Mouse (Mus musculus): Measurements from ENCODE around the gene Itih5. TPM values are rescaled to one million over a fixed set of nuclear protein-coding genes. Genes with fewer than 3 reads are reported as not detected.

The Itih5 gene
- polyA plus RNA-seq, 1 experiment from 2014 or later = 15.6 TPM

- Histone ChIP-seq H3K36me3 (ENCODE audit: control insufficient read depth, insufficient read depth, low read length) (no peaks in the 10 kb centered on the region), H3K4me2 (replicated peaks; ENCODE audit: low read depth, low read length) (no peak overlapping the region), H3K27ac (ENCODE audit: low read length) (no peak overlapping the region), H3K9me3 (ENCODE audit: control insufficient read depth, low read depth, low read length) (no peaks in the 10 kb centered on the region), H3K27me3 (ENCODE audit: control insufficient read depth, insufficient read depth, low read length) (no peaks in the 10 kb centered on the region), H3K9ac (replicated peaks; ENCODE audit: low read depth, low read length) (no peak overlapping the region), H3K4me3 (ENCODE audit: low read depth, low read length) (no peak overlapping the region), H3K4me1 (ENCODE audit: control insufficient read depth, insufficient read depth, low read length) (no peaks in the 10 kb centered on the region)
- WGBS = 68% methylated on average over 1 of the region's 1 CpGs
- ATAC-seq (ENCODE audit: insufficient number of reproducible peaks, insufficient read depth, low FRiP score, low read depth) = no peak
These were observed 73.5 kb downstream of the Itih5 start for GRCm38 (mm10) chr2:10226907-10227306.

DNA sequence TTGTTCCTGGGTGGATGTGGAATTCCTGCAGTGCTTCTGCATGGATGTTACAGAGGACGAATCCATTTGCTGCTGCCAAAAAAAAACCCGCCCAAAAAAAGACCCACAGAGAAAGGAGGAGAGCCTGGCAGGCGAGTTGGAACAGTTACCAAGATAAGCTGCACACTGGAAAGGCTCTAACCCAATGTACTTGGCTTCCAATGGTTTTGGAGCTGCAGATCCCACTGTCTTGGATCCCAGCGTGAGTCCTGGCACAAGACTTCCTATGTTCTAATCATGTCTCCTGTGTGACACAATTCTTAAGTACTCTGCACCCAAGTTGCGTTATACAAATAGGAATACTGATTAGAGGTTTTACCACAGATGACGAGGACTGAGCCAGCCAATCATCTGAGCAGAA lies 78.6 kb downstream of the Itih5 start:
- no peaks in the 10 kb centered on the region for H3K27me3 ChIP-seq (ENCODE audit: control insufficient read depth, insufficient read depth, low read length)
- no peaks in the 10 kb centered on the region for H3K9me3 ChIP-seq (ENCODE audit: control insufficient read depth, low read depth, low read length)
- H3K36me3 ChIP-seq (ENCODE audit: control insufficient read depth, insufficient read depth, low read length) = no peaks in the 10 kb centered on the region
- no peak overlapping the region for H3K27ac ChIP-seq (ENCODE audit: low read length)
- no peak overlapping the region for H3K9ac ChIP-seq (replicated peaks; ENCODE audit: low read depth, low read length)
- no peak overlapping the region for H3K4me3 ChIP-seq (ENCODE audit: low read depth, low read length)
- WGBS = 67% methylated on average over 6 of the region's 6 CpGs
- ATAC-seq (ENCODE audit: insufficient number of reproducible peaks, insufficient read depth, low FRiP score, low read depth) = no peak
- no peaks in the 10 kb centered on the region for H3K4me1 ChIP-seq (ENCODE audit: control insufficient read depth, insufficient read depth, low read length)
- no peak overlapping the region for H3K4me2 ChIP-seq (replicated peaks; ENCODE audit: low read depth, low read length)

- 92% methylated on average over 2 of the region's 2 CpGs for WGBS
- H3K36me3 ChIP-seq (ENCODE audit: control insufficient read depth, insufficient read depth, low read length) = no peaks in the 10 kb centered on the region
- ATAC-seq (ENCODE audit: insufficient number of reproducible peaks, insufficient read depth, low FRiP score, low read depth) = no peak
- no peaks in the 10 kb centered on the region for H3K27me3 ChIP-seq (ENCODE audit: control insufficient read depth, insufficient read depth, low read length)
- H3K27ac ChIP-seq (ENCODE audit: low read length) = no peak overlapping the region
- no peaks in the 10 kb centered on the region for H3K9me3 ChIP-seq (ENCODE audit: control insufficient read depth, low read depth, low read length)
- H3K4me3 ChIP-seq (ENCODE audit: low read depth, low read length) = no peak overlapping the region
- H3K4me1 ChIP-seq (ENCODE audit: control insufficient read depth, insufficient read depth, low read length) = no peaks in the 10 kb centered on the region
- no peak overlapping the region for H3K4me2 ChIP-seq (replicated peaks; ENCODE audit: low read depth, low read length)
- no peak overlapping the region for H3K9ac ChIP-seq (replicated peaks; ENCODE audit: low read depth, low read length)
These were observed 83.2 kb downstream of the Itih5 start for GRCm38 (mm10) chr2:10236554-10236953.

DNA sequence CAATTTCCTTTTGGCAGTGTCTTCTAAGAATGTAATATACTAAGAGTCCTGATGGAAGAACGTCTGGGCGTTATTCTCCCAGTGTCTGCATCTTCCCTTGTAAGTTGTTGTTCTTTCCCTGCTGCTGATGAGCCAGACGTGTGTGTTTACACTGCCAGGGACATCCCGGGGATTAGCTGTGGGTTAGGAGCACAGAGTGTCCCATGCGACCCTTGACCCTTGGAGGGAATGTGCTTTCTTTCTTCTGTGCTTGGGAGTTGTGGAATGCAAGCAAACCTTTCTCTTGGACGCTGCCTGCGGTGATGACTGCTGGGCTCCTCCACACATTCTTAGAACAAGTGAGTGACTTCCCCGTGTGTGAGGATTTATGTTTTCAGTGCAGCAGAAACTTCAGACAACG lies 89.6 kb downstream of the Itih5 start:
- WGBS = 10% methylated on average over 9 of the region's 9 CpGs
- no peak for ATAC-seq (ENCODE audit: insufficient number of reproducible peaks, insufficient read depth, low FRiP score, low read depth)
- Histone ChIP-seq H3K9me3 (ENCODE audit: control insufficient read depth, low read depth, low read length) (no peaks in the 10 kb centered on the region), H3K27me3 (ENCODE audit: control insufficient read depth, insufficient read depth, low read length) (no peaks in the 10 kb centered on the region), H3K4me2 (replicated peaks; ENCODE audit: low read depth, low read length) (no peak overlapping the region), H3K27ac (ENCODE audit: low read length) (no peak overlapping the region), H3K9ac (replicated peaks; ENCODE audit: low read depth, low read length) (no peak overlapping the region), H3K4me3 (ENCODE audit: low read depth, low read length) (no peak overlapping the region), H3K36me3 (ENCODE audit: control insufficient read depth, insufficient read depth, low read length) (no peaks in the 10 kb centered on the region), H3K4me1 (ENCODE audit: control insufficient read depth, insufficient read depth, low read length) (no peaks in the 10 kb centered on the region)

- H3K36me3 ChIP-seq (ENCODE audit: control insufficient read depth, insufficient read depth, low read length) = no peaks in the 10 kb centered on the region
- no peak for ATAC-seq (ENCODE audit: insufficient number of reproducible peaks, insufficient read depth, low FRiP score, low read depth)
- WGBS = 84% methylated on average over 9 of the region's 9 CpGs
- H3K9me3 ChIP-seq (ENCODE audit: control insufficient read depth, low read depth, low read length) = no peaks in the 10 kb centered on the region
- no peaks in the 10 kb centered on the region for H3K27me3 ChIP-seq (ENCODE audit: control insufficient read depth, insufficient read depth, low read length)
- H3K4me1 ChIP-seq (ENCODE audit: control insufficient read depth, insufficient read depth, low read length) = no peaks in the 10 kb centered on the region
- no peak overlapping the region for H3K9ac ChIP-seq (replicated peaks; ENCODE audit: low read depth, low read length)
- H3K27ac ChIP-seq (ENCODE audit: low read length) = no peak overlapping the region
- no peak overlapping the region for H3K4me3 ChIP-seq (ENCODE audit: low read depth, low read length)
- no peak overlapping the region for H3K4me2 ChIP-seq (replicated peaks; ENCODE audit: low read depth, low read length)
These were observed 97.1 kb downstream of the Itih5 start for GRCm38 (mm10) chr2:10250441-10250840.

DNA sequence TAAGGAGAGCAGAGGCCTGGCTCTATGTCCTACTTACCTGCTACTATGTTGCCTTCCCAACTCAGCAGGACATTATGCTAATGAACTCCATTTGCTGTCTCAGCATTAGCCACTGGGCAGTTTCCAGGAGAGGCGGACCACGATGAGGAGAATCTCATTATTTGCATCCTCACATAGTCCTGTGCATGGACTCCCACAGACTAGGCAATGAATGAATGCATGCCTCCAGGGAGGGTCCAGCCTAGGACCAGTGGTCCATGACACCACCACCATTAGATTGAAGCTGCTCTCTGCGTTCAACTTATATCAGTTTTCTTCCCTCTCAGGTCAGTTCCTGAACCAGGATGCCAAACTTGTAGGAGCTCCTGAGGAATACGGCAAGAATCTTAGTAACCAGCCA lies 97.6 kb downstream of the Itih5 start:
- no peaks in the 10 kb centered on the region for H3K9me3 ChIP-seq (ENCODE audit: control insufficient read depth, low read depth, low read length)
- no peak overlapping the region for H3K4me2 ChIP-seq (replicated peaks; ENCODE audit: low read depth, low read length)
- WGBS = 89% methylated on average over 4 of the region's 4 CpGs
- no peak for ATAC-seq (ENCODE audit: insufficient number of reproducible peaks, insufficient read depth, low FRiP score, low read depth)
- no peak overlapping the region for H3K4me3 ChIP-seq (ENCODE audit: low read depth, low read length)
- H3K4me1 ChIP-seq (ENCODE audit: control insufficient read depth, insufficient read depth, low read length) = no peaks in the 10 kb centered on the region
- no peak overlapping the region for H3K27ac ChIP-seq (ENCODE audit: low read length)
- H3K27me3 ChIP-seq (ENCODE audit: control insufficient read depth, insufficient read depth, low read length) = no peaks in the 10 kb centered on the region
- no peaks in the 10 kb centered on the region for H3K36me3 ChIP-seq (ENCODE audit: control insufficient read depth, insufficient read depth, low read length)
- H3K9ac ChIP-seq (replicated peaks; ENCODE audit: low read depth, low read length) = no peak overlapping the region

GRCm38 (mm10) chr2:10251466-10251865 lies 98.1 kb downstream of the Itih5 start:
- Histone ChIP-seq H3K4me2 (replicated peaks; ENCODE audit: low read depth, low read length) (no peak overlapping the region), H3K4me3 (ENCODE audit: low read depth, low read length) (no peak overlapping the region), H3K27ac (ENCODE audit: low read length) (no peak overlapping the region), H3K36me3 (ENCODE audit: control insufficient read depth, insufficient read depth, low read length) (no peaks in the 10 kb centered on the region), H3K27me3 (ENCODE audit: control insufficient read depth, insufficient read depth, low read length) (no peaks in the 10 kb centered on the region), H3K9me3 (ENCODE audit: control insufficient read depth, low read depth, low read length) (no peaks in the 10 kb centered on the region), H3K4me1 (ENCODE audit: control insufficient read depth, insufficient read depth, low read length) (no peaks in the 10 kb centered on the region), H3K9ac (replicated peaks; ENCODE audit: low read depth, low read length) (no peak overlapping the region)
- ATAC-seq (ENCODE audit: insufficient number of reproducible peaks, insufficient read depth, low FRiP score, low read depth) = no peak
- 88% methylated on average over 9 of the region's 9 CpGs for WGBS

GRCm38 (mm10) chr2:10252016-10252415 lies 98.6 kb downstream of the Itih5 start:
- WGBS = 73% methylated on average over 2 of the region's 2 CpGs
- no peak for ATAC-seq (ENCODE audit: insufficient number of reproducible peaks, insufficient read depth, low FRiP score, low read depth)
- Histone ChIP-seq H3K36me3 (ENCODE audit: control insufficient read depth, insufficient read depth, low read length) (no peaks in the 10 kb centered on the region), H3K4me2 (replicated peaks; ENCODE audit: low read depth, low read length) (no peak overlapping the region), H3K4me1 (ENCODE audit: control insufficient read depth, insufficient read depth, low read length) (no peaks in the 10 kb centered on the region), H3K9ac (replicated peaks; ENCODE audit: low read depth, low read length) (no peak overlapping the region), H3K4me3 (ENCODE audit: low read depth, low read length) (no peak overlapping the region), H3K27ac (ENCODE audit: low read length) (no peak overlapping the region), H3K27me3 (ENCODE audit: control insufficient read depth, insufficient read depth, low read length) (no peaks in the 10 kb centered on the region), H3K9me3 (ENCODE audit: control insufficient read depth, low read depth, low read length) (no peaks in the 10 kb centered on the region)

DNA sequence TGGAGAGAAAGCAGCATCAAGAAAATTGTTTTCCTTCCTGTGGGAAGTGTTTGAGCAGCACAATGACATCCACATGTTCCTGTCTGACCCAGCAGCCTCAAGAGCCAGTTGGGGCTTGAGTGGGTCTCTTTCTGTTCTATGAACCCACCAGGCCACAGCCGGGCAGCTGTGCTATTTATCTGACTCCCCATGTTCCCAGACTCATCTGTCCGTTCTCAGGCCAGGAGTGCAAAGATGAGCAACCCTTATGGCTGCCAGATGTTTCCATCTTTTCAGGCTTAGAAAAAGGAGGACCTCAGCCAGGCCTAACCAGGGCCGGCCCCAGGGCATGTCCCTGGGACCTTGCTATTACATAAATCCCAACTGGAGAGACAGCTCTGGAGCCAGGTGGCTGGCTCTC lies 100.0 kb downstream of the Itih5 start:
- H3K36me3 ChIP-seq (ENCODE audit: control insufficient read depth, insufficient read depth, low read length) = no peaks in the 10 kb centered on the region
- H3K27me3 ChIP-seq (ENCODE audit: control insufficient read depth, insufficient read depth, low read length) = no peaks in the 10 kb centered on the region
- H3K4me1 ChIP-seq (ENCODE audit: control insufficient read depth, insufficient read depth, low read length) = no peaks in the 10 kb centered on the region
- H3K4me3 ChIP-seq (ENCODE audit: low read depth, low read length) = no peak overlapping the region
- no peak overlapping the region for H3K9ac ChIP-seq (replicated peaks; ENCODE audit: low read depth, low read length)
- H3K4me2 ChIP-seq (replicated peaks; ENCODE audit: low read depth, low read length) = no peak overlapping the region
- no peak overlapping the region for H3K27ac ChIP-seq (ENCODE audit: low read length)
- WGBS = 70% methylated on average over 3 of the region's 3 CpGs
- no peak for ATAC-seq (ENCODE audit: insufficient number of reproducible peaks, insufficient read depth, low FRiP score, low read depth)
- no peaks in the 10 kb centered on the region for H3K9me3 ChIP-seq (ENCODE audit: control insufficient read depth, low read depth, low read length)

Data from stomach, embryonic 14.5 days (tissue).